Mouse (Mus musculus): ENCODE measurements around the gene Tpst1. TPM values are rescaled to one million over a fixed set of nuclear protein-coding genes. Genes with fewer than 3 reads are reported as not detected.
A peak's percentile ranks its signal among the peaks of the same experiment; 100 is the strongest.

Tpst1 gene
- polyA plus RNA-seq, 1 experiment from 2014 or later = 48.1 TPM

DNA sequence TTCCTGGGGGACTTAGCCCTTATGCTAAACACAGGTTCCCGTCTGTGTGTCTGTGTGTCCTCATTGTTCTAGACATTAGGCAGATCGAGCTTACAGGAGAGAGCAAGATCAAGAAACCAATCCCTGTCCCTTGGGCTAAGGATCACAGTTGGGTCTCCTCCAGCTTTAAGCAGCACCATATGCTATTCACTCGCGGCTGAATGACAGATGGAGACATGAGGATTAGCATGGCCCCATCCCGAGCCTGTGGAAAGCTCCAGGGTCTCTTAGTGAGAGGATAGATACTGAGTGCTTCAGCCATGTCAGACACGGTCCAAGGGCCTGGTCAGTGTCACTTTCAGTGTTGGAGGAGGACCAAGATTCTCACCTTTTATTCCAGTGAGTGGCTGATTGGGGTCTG, 22.7 kb upstream of the Tpst1 start:
- 70% methylated on average over 6 of the region's 6 CpGs for WGBS
- H3K36me3 ChIP-seq (ENCODE audit: control insufficient read depth, insufficient read depth, low read length) = peaks cover 16% of the 10 kb centered on the region
- no peak for ATAC-seq (ENCODE audit: low read depth)
- no peak overlapping the region for H3K4me3 ChIP-seq (ENCODE audit: low read depth, low read length)
- no peak overlapping the region for H3K9ac ChIP-seq (replicated peaks; ENCODE audit: low read depth, low read length)
- no peaks in the 10 kb centered on the region for H3K9me3 ChIP-seq (ENCODE audit: control insufficient read depth, low read length)
- no peak overlapping the region; the same call in 1 of the 2 replicates for H3K27ac ChIP-seq (ENCODE audit: low read depth, low read length)
- H3K27me3 ChIP-seq (ENCODE audit: control insufficient read depth, insufficient read depth, low read length) = no peaks in the 10 kb centered on the region
- no peaks in the 10 kb centered on the region for H3K4me1 ChIP-seq (ENCODE audit: control insufficient read depth, insufficient read depth, low read length)
- H3K4me2 ChIP-seq (ENCODE audit: low read depth, low read length) = no peak overlapping the region

- Histone ChIP-seq H3K27me3 (ENCODE audit: control insufficient read depth, insufficient read depth, low read length) (no peaks in the 10 kb centered on the region), H3K9ac (replicated peaks; ENCODE audit: low read depth, low read length) (no peak overlapping the region), H3K4me1 (ENCODE audit: control insufficient read depth, insufficient read depth, low read length) (no peaks in the 10 kb centered on the region), H3K4me2 (ENCODE audit: low read depth, low read length) (no peak overlapping the region), H3K9me3 (ENCODE audit: control insufficient read depth, low read length) (no peaks in the 10 kb centered on the region), H3K36me3 (ENCODE audit: control insufficient read depth, insufficient read depth, low read length) (peaks cover 12% of the 10 kb centered on the region), H3K4me3 (ENCODE audit: low read depth, low read length) (no peak overlapping the region), H3K27ac (ENCODE audit: low read depth, low read length) (no peak overlapping the region)
- 93% methylated on average over 15 of the region's 15 CpGs for WGBS
- ATAC-seq (ENCODE audit: low read depth) = no peak
These were observed 21.9 kb upstream of the Tpst1 start for GRCm38 (mm10) chr5:130051073-130051860.

DNA sequence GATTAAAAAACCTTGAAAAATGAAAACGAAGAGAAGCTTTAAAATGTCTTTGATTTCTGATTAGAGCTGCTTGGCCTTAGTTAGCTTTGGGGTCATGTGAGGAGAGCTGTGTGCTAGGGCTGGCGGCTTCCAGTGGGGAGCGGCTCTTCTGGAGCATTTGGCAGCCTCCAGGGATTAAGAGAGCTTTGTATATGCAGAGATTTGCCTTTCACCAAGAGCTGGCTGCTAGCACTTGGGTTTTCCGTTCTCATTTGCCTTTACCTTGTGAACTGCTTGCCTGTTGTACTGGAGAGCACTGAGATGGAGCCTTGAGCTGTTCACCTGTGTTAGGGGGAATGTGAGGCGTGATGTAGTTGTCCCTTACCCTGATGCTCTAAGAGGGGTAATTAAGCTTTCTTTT, 20.6 kb upstream of the Tpst1 start:
- no peaks in the 10 kb centered on the region for H3K4me1 ChIP-seq (ENCODE audit: control insufficient read depth, insufficient read depth, low read length)
- 87% methylated on average over 5 of the region's 5 CpGs for WGBS
- H3K9me3 ChIP-seq (ENCODE audit: control insufficient read depth, low read length) = no peaks in the 10 kb centered on the region
- H3K36me3 ChIP-seq (ENCODE audit: control insufficient read depth, insufficient read depth, low read length) = peaks cover 12% of the 10 kb centered on the region
- H3K4me3 ChIP-seq (ENCODE audit: low read depth, low read length) = no peak overlapping the region
- H3K27me3 ChIP-seq (ENCODE audit: control insufficient read depth, insufficient read depth, low read length) = no peaks in the 10 kb centered on the region
- no peak for ATAC-seq (ENCODE audit: low read depth)
- no peak overlapping the region for H3K9ac ChIP-seq (replicated peaks; ENCODE audit: low read depth, low read length)
- H3K27ac ChIP-seq (ENCODE audit: low read depth, low read length) = no peak overlapping the region
- no peak overlapping the region for H3K4me2 ChIP-seq (ENCODE audit: low read depth, low read length)

DNA sequence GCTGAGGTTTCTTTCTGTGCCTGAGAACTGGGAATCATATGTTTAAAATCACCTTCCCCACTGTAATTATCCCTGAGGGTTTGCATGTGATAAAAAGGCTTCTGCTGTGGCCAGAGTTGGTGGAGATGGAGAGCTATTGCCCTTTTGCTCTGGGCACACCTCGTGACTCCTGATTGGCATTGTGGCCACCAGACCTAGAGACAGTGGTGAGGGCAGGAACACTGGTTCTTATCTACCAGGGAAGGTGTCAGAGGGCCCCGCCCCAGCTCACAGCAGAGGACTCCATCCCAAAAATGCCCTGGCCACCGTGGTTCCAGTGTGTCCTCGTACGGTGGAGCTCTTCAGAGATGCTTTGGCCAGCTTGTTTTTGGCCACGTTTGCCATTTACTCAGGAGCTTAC, 20.2 kb upstream of the Tpst1 start:
- Histone ChIP-seq H3K9me3 (ENCODE audit: control insufficient read depth, low read length) (no peaks in the 10 kb centered on the region), H3K4me1 (ENCODE audit: control insufficient read depth, insufficient read depth, low read length) (no peaks in the 10 kb centered on the region), H3K36me3 (ENCODE audit: control insufficient read depth, insufficient read depth, low read length) (peaks cover 12% of the 10 kb centered on the region), H3K27ac (ENCODE audit: low read depth, low read length) (no peak overlapping the region), H3K9ac (replicated peaks; ENCODE audit: low read depth, low read length) (no peak overlapping the region), H3K4me3 (ENCODE audit: low read depth, low read length) (no peak overlapping the region), H3K27me3 (ENCODE audit: control insufficient read depth, insufficient read depth, low read length) (no peaks in the 10 kb centered on the region), H3K4me2 (ENCODE audit: low read depth, low read length) (no peak overlapping the region)
- no peak for ATAC-seq (ENCODE audit: low read depth)
- 92% methylated on average over 6 of the region's 6 CpGs for WGBS

GRCm38 (mm10) chr5:130055688-130056087, 17.4 kb upstream of the Tpst1 start:
- Histone ChIP-seq H3K4me1 (ENCODE audit: control insufficient read depth, insufficient read depth, low read length) (no peaks in the 10 kb centered on the region), H3K4me2 (ENCODE audit: low read depth, low read length) (no peak overlapping the region), H3K9ac (replicated peaks; ENCODE audit: low read depth, low read length) (no peak overlapping the region), H3K36me3 (ENCODE audit: control insufficient read depth, insufficient read depth, low read length) (peaks cover 8% of the 10 kb centered on the region), H3K27ac (ENCODE audit: low read depth, low read length) (no peak overlapping the region), H3K4me3 (ENCODE audit: low read depth, low read length) (no peak overlapping the region), H3K9me3 (ENCODE audit: control insufficient read depth, low read length) (no peaks in the 10 kb centered on the region), H3K27me3 (ENCODE audit: control insufficient read depth, insufficient read depth, low read length) (no peaks in the 10 kb centered on the region)
- ATAC-seq (ENCODE audit: low read depth) = no peak
- 95% methylated on average over 4 of the region's 4 CpGs for WGBS

- no peak for ATAC-seq (ENCODE audit: low read depth)
- Histone ChIP-seq H3K36me3 (ENCODE audit: control insufficient read depth, insufficient read depth, low read length) (peaks cover 7% of the 10 kb centered on the region; the same call in 1 of the 2 replicates), H3K9me3 (ENCODE audit: control insufficient read depth, low read length) (no peaks in the 10 kb centered on the region), H3K27me3 (ENCODE audit: control insufficient read depth, insufficient read depth, low read length) (no peaks in the 10 kb centered on the region), H3K9ac (replicated peaks; ENCODE audit: low read depth, low read length) (no peak overlapping the region), H3K27ac (ENCODE audit: low read depth, low read length) (no peak overlapping the region), H3K4me3 (ENCODE audit: low read depth, low read length) (no peak overlapping the region), H3K4me2 (ENCODE audit: low read depth, low read length) (no peak overlapping the region), H3K4me1 (ENCODE audit: control insufficient read depth, insufficient read depth, low read length) (no peaks in the 10 kb centered on the region)
- WGBS = 96% methylated on average over 2 of the region's 2 CpGs
These were observed 16.8 kb upstream of the Tpst1 start for GRCm38 (mm10) chr5:130056303-130056702.

- ATAC-seq (ENCODE audit: low read depth) = no peak
- H3K27ac ChIP-seq (ENCODE audit: low read depth, low read length) = 0 out of 2 replicates have a peak overlapping the region, but pooled peaks have one; percentile 5
- WGBS = 77% methylated on average over 12 of the region's 12 CpGs
- H3K36me3 ChIP-seq (ENCODE audit: control insufficient read depth, insufficient read depth, low read length) = no peaks in the 10 kb centered on the region
- H3K4me1 ChIP-seq (ENCODE audit: control insufficient read depth, insufficient read depth, low read length) = no peaks in the 10 kb centered on the region
- no peak overlapping the region for H3K4me3 ChIP-seq (ENCODE audit: low read depth, low read length)
- no peak overlapping the region for H3K4me2 ChIP-seq (ENCODE audit: low read depth, low read length)
- no peaks in the 10 kb centered on the region for H3K27me3 ChIP-seq (ENCODE audit: control insufficient read depth, insufficient read depth, low read length)
- H3K9me3 ChIP-seq (ENCODE audit: control insufficient read depth, low read length) = no peaks in the 10 kb centered on the region
- H3K9ac ChIP-seq (replicated peaks; ENCODE audit: low read depth, low read length) = no peak overlapping the region
These were observed 13.5 kb upstream of the Tpst1 start for GRCm38 (mm10) chr5:130059413-130060328.

DNA sequence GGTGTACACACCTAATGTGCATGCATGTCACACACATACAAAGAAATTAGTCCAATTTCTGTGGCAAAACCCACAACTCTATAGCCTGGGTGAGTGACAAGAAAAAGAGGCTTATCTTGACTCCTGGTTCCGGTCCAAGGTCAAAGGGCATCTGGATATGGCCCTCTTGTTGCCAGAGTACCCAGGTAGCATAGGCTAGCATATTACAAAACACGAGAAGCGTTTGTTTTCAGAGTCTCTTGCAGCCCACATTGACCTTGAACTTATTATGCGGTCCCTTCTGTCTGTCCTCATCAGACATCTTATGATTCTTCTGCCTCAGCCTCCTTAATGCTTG, 12.8 kb upstream of the Tpst1 start:
- Histone ChIP-seq H3K9me3 (ENCODE audit: control insufficient read depth, low read length) (no peaks in the 10 kb centered on the region), H3K27me3 (ENCODE audit: control insufficient read depth, insufficient read depth, low read length) (no peaks in the 10 kb centered on the region), H3K4me3 (ENCODE audit: low read depth, low read length) (no peak overlapping the region), H3K36me3 (ENCODE audit: control insufficient read depth, insufficient read depth, low read length) (no peaks in the 10 kb centered on the region), H3K27ac (ENCODE audit: low read depth, low read length) (no peak overlapping the region), H3K4me2 (ENCODE audit: low read depth, low read length) (no peak overlapping the region), H3K9ac (replicated peaks; ENCODE audit: low read depth, low read length) (no peak overlapping the region), H3K4me1 (ENCODE audit: control insufficient read depth, insufficient read depth, low read length) (no peaks in the 10 kb centered on the region)
- 92% methylated on average over 4 of the region's 4 CpGs for WGBS
- ATAC-seq (ENCODE audit: low read depth) = no peak

DNA sequence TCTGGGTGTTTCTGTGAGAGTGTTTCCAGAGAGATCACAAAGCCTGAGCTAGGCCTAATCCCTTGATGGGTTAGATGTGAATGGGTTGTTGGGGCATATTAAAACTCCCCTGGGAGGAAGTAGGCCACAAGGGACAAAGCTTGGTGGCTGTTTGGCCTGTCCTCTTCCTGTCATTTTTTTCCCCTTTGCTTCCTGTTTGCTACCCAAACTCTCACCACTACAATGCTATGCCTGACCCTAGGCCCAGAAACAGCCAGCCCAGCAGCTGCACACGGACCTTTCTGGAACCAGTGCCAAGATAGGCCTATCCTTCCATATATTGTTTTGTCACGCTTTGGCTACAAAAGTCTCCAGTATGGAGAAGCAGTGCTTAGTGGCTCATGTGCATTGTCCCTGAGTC, 11.0 kb upstream of the Tpst1 start:
- H3K27ac ChIP-seq (ENCODE audit: low read depth, low read length) = no peak overlapping the region; the same call in 1 of the 2 replicates
- no peaks in the 10 kb centered on the region for H3K36me3 ChIP-seq (ENCODE audit: control insufficient read depth, insufficient read depth, low read length)
- H3K4me3 ChIP-seq (ENCODE audit: low read depth, low read length) = no peak overlapping the region
- WGBS = 74% methylated on average over 2 of the region's 2 CpGs
- no peak overlapping the region for H3K9ac ChIP-seq (replicated peaks; ENCODE audit: low read depth, low read length)
- H3K4me1 ChIP-seq (ENCODE audit: control insufficient read depth, insufficient read depth, low read length) = no peaks in the 10 kb centered on the region
- no peak overlapping the region for H3K4me2 ChIP-seq (ENCODE audit: low read depth, low read length)
- no peaks in the 10 kb centered on the region for H3K27me3 ChIP-seq (ENCODE audit: control insufficient read depth, insufficient read depth, low read length)
- ATAC-seq (ENCODE audit: low read depth) = no peak
- H3K9me3 ChIP-seq (ENCODE audit: control insufficient read depth, low read length) = no peaks in the 10 kb centered on the region
